Mouse (Mus musculus) hindbrain, embryonic 16.5 days (tissue): ENCODE results near the gene Zfp575. TPM values are rescaled to one million over a fixed set of nuclear protein-coding genes. Genes with fewer than 3 reads are reported as not detected.

ENCODE experiments used
- ATAC-seq: fragments of 200-750 bp; cut with Nextera tagmentation; 2 replicates; pipeline ENCODE4 v1.8.0; 2017; ENCODE audit warnings: moderate TSS enrichment, moderate library complexity
- H3K27ac ChIP-seq: fragments of 300-500 bp; sonication (generic); 2 replicates; pipeline ENCODE4 v1.5.1; 2014; ENCODE audit warnings: low read depth, mild to moderate bottlenecking, control low read depth, low read length, moderate library complexity
- H3K27me3 ChIP-seq: fragments of 300-500 bp; sonication (generic); replicated peaks from 2 replicates; pipeline ENCODE4 v1.6.1; 2014; ENCODE audit warnings: low read length; ENCODE audit not compliant: control insufficient read depth, insufficient read depth
- H3K36me3 ChIP-seq: fragments of 300-500 bp; sonication (generic); 2 replicates; pipeline ENCODE4 v1.6.1; 2014; ENCODE audit warnings: mild to moderate bottlenecking, low read length, moderate library complexity, mixed read lengths; ENCODE audit not compliant: control insufficient read depth, insufficient read depth
- H3K4me1 ChIP-seq: fragments of 300-500 bp; sonication (generic); 2 replicates; pipeline ENCODE4 v1.6.1; 2014; ENCODE audit warnings: low read depth, low read length; ENCODE audit not compliant: control insufficient read depth, insufficient read depth
- H3K4me2 ChIP-seq: fragments of 300-500 bp; sonication (generic); 2 replicates; pipeline ENCODE4 v1.6.1; 2014; ENCODE audit warnings: mild to moderate bottlenecking, low read length, control low read depth, moderate library complexity
- H3K4me3 ChIP-seq: fragments of 300-500 bp; sonication (generic); 2 replicates; pipeline ENCODE4 v1.5.1; 2014; ENCODE audit warnings: mild to moderate bottlenecking, low read length, control low read depth, moderate library complexity
- H3K9ac ChIP-seq: fragments of 300-500 bp; sonication (generic); 2 replicates; pipeline ENCODE4 v1.6.1; 2014; ENCODE audit warnings: low read depth, mild to moderate bottlenecking, control low read depth, low read length, moderate library complexity
- H3K9me3 ChIP-seq: fragments of 300-500 bp; sonication (generic); 2 replicates; pipeline ENCODE4 v1.6.1; 2014; ENCODE audit warnings: mild to moderate bottlenecking, low read length, moderate library complexity; ENCODE audit not compliant: control insufficient read depth
- WGBS: fragments of 180-500 bp; shearing (Covaris S2); extraction: QIAGEN DNeasy Blood & Tissue Kit; methylation state at CpG from one replicate; pipeline ENCODE4 v1.1.7; 2014; 5-methylcytosine and 5-hydroxymethylcytosine counted together
- polyA plus RNA-seq: library from polyadenylated mRNA; unstranded; fragments of >200 nt; fragmentation: Nextera tagmentation; extraction: Ambion mirVana; gene quantifications from 2 replicates; pipeline ENCODE4 v1.2.1, GENCODE M21; 2015

Gene Zfp575
- polyA plus RNA-seq, 1 experiment from 2014 or later, result 17.7 TPM

- no peak for ATAC-seq
- 95% methylated on average over 4 of the region's 4 CpGs for WGBS
- peaks cover 10% of the 10 kb centered on the region for H3K36me3 ChIP-seq
- H3K27ac ChIP-seq, result no peak overlapping the region
- no peak overlapping the region for H3K9ac ChIP-seq
- H3K4me2 ChIP-seq, result no peak overlapping the region
- no peaks in the 10 kb centered on the region for H3K27me3 ChIP-seq
- no peaks in the 10 kb centered on the region for H3K9me3 ChIP-seq
- no peaks in the 10 kb centered on the region for H3K4me1 ChIP-seq
- no peak overlapping the region for H3K4me3 ChIP-seq
Measured at GRCm38 (mm10) chr7:24561450-24561849, 26.0 kb downstream of the Zfp575 start.

- no peaks in the 10 kb centered on the region for H3K9me3 ChIP-seq
- H3K36me3 ChIP-seq, result peaks cover 11% of the 10 kb centered on the region
- H3K4me1 ChIP-seq, result no peaks in the 10 kb centered on the region
- no peak overlapping the region for H3K9ac ChIP-seq
- no peaks in the 10 kb centered on the region for H3K27me3 ChIP-seq
- H3K4me3 ChIP-seq, result no peak overlapping the region
- no peak overlapping the region for H3K27ac ChIP-seq
- ATAC-seq, result no peak
- WGBS, result 92% methylated on average over 10 of the region's 10 CpGs
- H3K4me2 ChIP-seq, result no peak overlapping the region
Measured at GRCm38 (mm10) chr7:24555786-24556185, 31.7 kb downstream of the Zfp575 start.

GRCm38 (mm10) chr7:24551985-24552759, 35.3 kb downstream of the Zfp575 start:
- H3K9me3 ChIP-seq, result no peaks in the 10 kb centered on the region
- H3K4me3 ChIP-seq, result no peak overlapping the region
- no peak for ATAC-seq
- 88% methylated on average over 12 of the region's 12 CpGs for WGBS
- H3K36me3 ChIP-seq, result peaks cover 14% of the 10 kb centered on the region
- peaks cover 8% of the 10 kb centered on the region for H3K4me1 ChIP-seq
- no peak overlapping the region for H3K9ac ChIP-seq
- H3K27me3 ChIP-seq, result no peaks in the 10 kb centered on the region
- no peak overlapping the region for H3K27ac ChIP-seq
- no peak overlapping the region for H3K4me2 ChIP-seq

DNA sequence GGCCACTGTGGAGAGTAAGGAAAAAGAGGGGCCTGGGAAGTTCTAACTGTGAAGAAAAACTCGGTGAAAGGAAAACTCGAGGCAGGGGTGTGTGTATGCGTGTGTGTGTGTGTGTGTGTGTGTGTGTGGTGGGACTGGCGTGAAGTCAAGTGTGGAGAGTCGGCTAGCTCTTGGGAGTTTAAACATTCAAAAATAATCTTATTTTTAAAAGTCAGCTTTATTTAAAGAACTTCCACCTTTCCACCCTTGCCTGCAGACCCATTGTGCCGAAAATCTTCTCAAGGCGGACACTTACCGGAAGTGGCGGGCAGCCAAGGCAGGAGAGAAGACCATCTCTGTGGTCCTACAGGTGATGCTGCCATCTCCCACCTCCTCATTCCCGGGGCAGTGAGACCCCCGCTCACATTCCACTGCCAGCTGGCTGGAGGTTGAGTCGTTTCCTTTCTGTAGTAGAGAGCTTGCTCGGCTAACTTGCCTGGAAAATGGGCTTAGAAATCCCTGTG, 39.9 kb downstream of the Zfp575 start:
- no peak for ATAC-seq
- peaks cover 14% of the 10 kb centered on the region for H3K4me1 ChIP-seq
- 29% methylated on average over 13 of the region's 13 CpGs for WGBS
- H3K9me3 ChIP-seq, result no peaks in the 10 kb centered on the region
- peak overlapping the region; percentile 73 for H3K4me2 ChIP-seq
- peaks cover 7% of the 10 kb centered on the region; the same call in 1 of the 2 replicates for H3K36me3 ChIP-seq
- peak overlapping the region; percentile 91 for H3K9ac ChIP-seq
- H3K27ac ChIP-seq, result peak overlapping the region; percentile 77
- no peaks in the 10 kb centered on the region for H3K27me3 ChIP-seq
- H3K4me3 ChIP-seq, result peak overlapping the region; percentile 85

GRCm38 (mm10) chr7:24546634-24547389, 40.6 kb downstream of the Zfp575 start:
- Histone ChIP-seq H3K4me3 (peak overlapping the region; percentile 85), H3K9ac (peak overlapping the region; percentile 91), H3K4me1 (peaks cover 14% of the 10 kb centered on the region), H3K4me2 (peak overlapping the region; percentile 73), H3K27me3 (no peaks in the 10 kb centered on the region), H3K9me3 (no peaks in the 10 kb centered on the region), H3K36me3 (peaks cover 3% of the 10 kb centered on the region; the same call in 1 of the 2 replicates), H3K27ac (peak overlapping the region; percentile 77)
- ATAC-seq, result peak; percentile 98
- 2% methylated on average over 57 of the region's 57 CpGs for WGBS

GRCm38 (mm10) chr7:24546068-24546614, 41.3 kb downstream of the Zfp575 start, which contains the start of the genes Pinlyp and Xrcc1:
Gene Pinlyp (minus strand): TSS chr7:24546118.
Gene Xrcc1 (plus strand): TSS chr7:24546289.
- H3K4me3 ChIP-seq, result peak within 1 kb of the TSS; percentile 85
- H3K4me2 ChIP-seq, result peak within 1 kb of the TSS; percentile 73
- H3K27me3 ChIP-seq, result no peaks in the 10 kb centered on the region
- 33% methylated on average over 13 of the region's 13 CpGs for WGBS
- peaks cover 14% of the 10 kb centered on the region for H3K4me1 ChIP-seq
- H3K27ac ChIP-seq, result peak within 1 kb of the TSS; percentile 77
- peak within 1 kb of the TSS; percentile 91 for H3K9ac ChIP-seq
- ATAC-seq, result 0 out of 2 replicates have a peak, but pooled peaks have one; percentile 31
- H3K9me3 ChIP-seq, result no peaks in the 10 kb centered on the region
- peaks cover 3% of the 10 kb centered on the region; the same call in 1 of the 2 replicates for H3K36me3 ChIP-seq

DNA sequence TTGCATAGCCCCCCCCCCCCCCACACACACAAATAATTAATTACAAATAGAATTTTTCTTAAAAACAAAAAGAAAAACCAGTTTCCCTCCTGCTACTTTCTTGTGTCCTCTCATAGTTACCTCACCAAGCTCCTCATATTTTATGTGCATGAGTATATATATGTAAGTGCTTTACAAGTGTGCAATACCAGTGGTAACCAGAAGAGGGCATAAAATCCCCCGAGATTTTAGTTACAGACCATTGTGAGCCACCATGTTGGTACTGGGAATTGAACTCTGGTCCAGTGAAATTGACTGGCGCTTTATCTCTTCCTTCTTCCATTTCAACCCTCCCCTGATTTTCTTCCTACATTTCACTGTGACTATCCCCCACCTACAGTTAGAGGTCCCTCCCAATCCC, 42.9 kb downstream of the Zfp575 start:
- Histone ChIP-seq H3K27ac (no peak overlapping the region), H3K36me3 (peaks cover 2% of the 10 kb centered on the region; the same call in 1 of the 2 replicates), H3K27me3 (no peaks in the 10 kb centered on the region), H3K9ac (no peak overlapping the region), H3K4me3 (no peak overlapping the region), H3K4me2 (no peak overlapping the region), H3K4me1 (peaks cover 14% of the 10 kb centered on the region), H3K9me3 (no peaks in the 10 kb centered on the region)
- WGBS, result 78% methylated on average over 2 of the region's 2 CpGs
- ATAC-seq, result no peak

DNA sequence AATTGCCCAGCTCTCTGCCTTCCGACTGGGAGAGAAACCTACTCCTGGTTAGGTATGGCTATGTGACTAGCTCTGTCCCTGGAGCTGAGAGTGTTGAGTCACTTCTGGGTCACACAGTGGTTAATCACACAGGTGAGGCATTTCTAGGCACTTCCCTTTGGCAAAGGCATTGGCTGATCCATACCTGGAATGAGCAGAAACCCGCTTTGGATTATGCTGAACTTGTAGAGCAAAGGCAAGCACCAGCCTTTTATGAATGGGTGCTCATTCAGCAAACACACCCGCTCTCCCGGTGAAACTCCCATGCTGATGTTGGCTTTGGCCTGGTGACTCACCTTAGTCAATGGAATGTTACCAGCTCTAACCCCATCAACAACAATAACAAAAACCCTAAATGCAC, 47.8 kb downstream of the Zfp575 start:
- ATAC-seq, result no peak
- no peak overlapping the region for H3K4me2 ChIP-seq
- 91% methylated on average over 4 of the region's 4 CpGs for WGBS

More for the DNA sequence above, 47.8 kb downstream of the Zfp575 start:
- no peaks in the 10 kb centered on the region for H3K27me3 ChIP-seq
- H3K4me1 ChIP-seq, result no peaks in the 10 kb centered on the region
- H3K36me3 ChIP-seq, result peaks cover 9% of the 10 kb centered on the region; the same call in 1 of the 2 replicates
- H3K9ac ChIP-seq, result no peak overlapping the region
- no peak overlapping the region for H3K4me3 ChIP-seq
- H3K9me3 ChIP-seq, result no peaks in the 10 kb centered on the region
- H3K27ac ChIP-seq, result no peak overlapping the region
